Mouse (Mus musculus): Measurements from ENCODE around the gene Prx. TPM values are rescaled to one million over a fixed set of nuclear protein-coding genes. Genes with fewer than 3 reads are reported as not detected.

Prx gene
- polyA plus RNA-seq, 1 experiment from 2014 or later, result 2.0 TPM

- no peaks in the 10 kb centered on the region for H3K9me3 ChIP-seq
- H3K9ac ChIP-seq, result peak within 1 kb of the TSS; percentile 91
- WGBS, result under 1% methylated on average over 36 of the region's 36 CpGs
- ATAC-seq (ENCODE audit: extremely low read depth, insufficient number of reproducible peaks, low FRiP score, low TSS enrichment), result peak; percentile 87
- H3K36me3 ChIP-seq, result peaks cover 23% of the 10 kb centered on the region
- H3K27ac ChIP-seq (replicated peaks), result peak within 1 kb of the TSS; percentile 95
- peak within 1 kb of the TSS; percentile 77 for H3K4me2 ChIP-seq
- peaks cover 33% of the 10 kb centered on the region for H3K4me1 ChIP-seq
- H3K4me3 ChIP-seq, result peak within 1 kb of the TSS; percentile 79
- H3K27me3 ChIP-seq (replicated peaks), result no peaks in the 10 kb centered on the region
These were observed 25.8 kb upstream of the Prx start, which contains the start of gene Sertad3 for GRCm38 (mm10) chr7:27473156-27473834. TSS of gene Sertad3 (plus strand) at chr7:27473768.

- ATAC-seq (ENCODE audit: extremely low read depth, insufficient number of reproducible peaks, low FRiP score, low TSS enrichment), result no peak
- no peaks in the 10 kb centered on the region for H3K9me3 ChIP-seq
- H3K4me2 ChIP-seq, result peak overlapping the region; percentile 77
- no peaks in the 10 kb centered on the region for H3K27me3 ChIP-seq (replicated peaks)
- H3K27ac ChIP-seq (replicated peaks), result peak overlapping the region; percentile 95
- under 1% methylated on average over 34 of the region's 34 CpGs for WGBS
- peak overlapping the region; percentile 79 for H3K4me3 ChIP-seq
- H3K36me3 ChIP-seq, result peaks cover 23% of the 10 kb centered on the region
- peaks cover 35% of the 10 kb centered on the region for H3K4me1 ChIP-seq
- peak overlapping the region; percentile 91 for H3K9ac ChIP-seq
These were observed 25.2 kb upstream of the Prx start for GRCm38 (mm10) chr7:27473835-27474489.

DNA sequence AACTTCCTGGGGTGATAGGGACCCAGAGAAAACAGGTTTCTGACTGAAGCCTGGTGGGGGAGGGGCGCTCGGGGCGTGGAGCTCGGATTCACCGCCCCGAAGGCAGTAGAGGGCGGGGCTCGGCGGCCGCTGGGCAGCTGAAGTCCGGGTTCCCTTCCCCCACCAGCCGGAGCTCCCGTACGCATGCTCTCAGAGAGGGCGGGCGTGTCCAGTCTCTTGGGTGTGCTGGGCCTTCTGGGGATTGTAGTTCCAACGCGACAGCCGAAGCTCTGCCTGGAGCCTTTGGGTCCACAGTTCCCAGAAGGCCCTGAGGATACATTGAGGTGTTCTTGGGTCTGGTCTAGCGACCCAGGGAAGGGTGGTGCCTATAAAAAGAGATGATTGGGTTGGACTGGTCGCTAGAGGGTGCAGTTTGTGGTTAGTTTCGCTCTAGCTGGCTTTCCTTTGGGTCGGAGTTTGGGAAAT lies 24.6 kb upstream of the Prx start:
- Histone ChIP-seq H3K4me3 (peak overlapping the region; percentile 79), H3K4me2 (peak overlapping the region; percentile 77), H3K9ac (peak overlapping the region; percentile 91), H3K36me3 (peaks cover 23% of the 10 kb centered on the region), H3K9me3 (no peaks in the 10 kb centered on the region), H3K27me3 (replicated peaks) (no peaks in the 10 kb centered on the region), H3K27ac (replicated peaks) (peak overlapping the region; percentile 95), H3K4me1 (peaks cover 35% of the 10 kb centered on the region)
- ATAC-seq (ENCODE audit: extremely low read depth, insufficient number of reproducible peaks, low FRiP score, low TSS enrichment), result peak; percentile 82
- WGBS, result 0% methylated on average over 23 of the region's 23 CpGs

DNA sequence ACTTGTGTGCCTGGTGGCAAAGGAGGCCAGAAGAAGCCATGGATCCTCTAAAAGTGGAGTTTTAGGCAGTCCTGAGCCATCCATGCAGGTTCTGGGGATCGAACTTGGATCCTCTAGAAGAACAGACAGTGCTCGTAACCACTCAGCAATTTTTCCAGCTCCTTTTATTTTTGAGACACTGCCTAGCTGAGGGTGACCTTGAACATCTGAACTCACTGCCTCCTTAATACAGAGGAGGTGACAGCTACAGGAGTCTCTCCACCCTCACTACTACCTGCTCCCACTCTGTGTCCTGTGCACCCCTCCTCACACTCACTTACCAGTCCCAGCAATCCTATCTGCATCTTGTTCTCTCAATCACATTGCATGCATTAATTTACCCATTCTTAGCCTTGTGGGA lies 23.5 kb upstream of the Prx start:
- Histone ChIP-seq H3K4me3 (peak overlapping the region; percentile 79), H3K27ac (replicated peaks) (peak overlapping the region; percentile 68), H3K9ac (peak overlapping the region; percentile 75), H3K36me3 (peaks cover 23% of the 10 kb centered on the region), H3K9me3 (no peaks in the 10 kb centered on the region), H3K4me1 (peaks cover 37% of the 10 kb centered on the region), H3K4me2 (peak overlapping the region; percentile 77), H3K27me3 (replicated peaks) (no peaks in the 10 kb centered on the region)
- 85% methylated on average over 2 of the region's 2 CpGs for WGBS
- ATAC-seq (ENCODE audit: extremely low read depth, insufficient number of reproducible peaks, low FRiP score, low TSS enrichment), result no peak

GRCm38 (mm10) chr7:27476098-27476635 lies 23.0 kb upstream of the Prx start:
- peaks cover 43% of the 10 kb centered on the region for H3K4me1 ChIP-seq
- ATAC-seq (ENCODE audit: extremely low read depth, insufficient number of reproducible peaks, low FRiP score, low TSS enrichment), result no peak
- 91% methylated on average over 14 of the region's 14 CpGs for whole genome bisulfite sequencing
- H3K9ac ChIP-seq, result peak overlapping the region; percentile 75
- H3K9me3 ChIP-seq, result no peaks in the 10 kb centered on the region
- peak overlapping the region; percentile 79 for H3K4me3 ChIP-seq
- peaks cover 23% of the 10 kb centered on the region for H3K36me3 ChIP-seq
- H3K4me2 ChIP-seq, result peak overlapping the region; percentile 77
- H3K27me3 ChIP-seq (replicated peaks), result no peaks in the 10 kb centered on the region
- peak overlapping the region; percentile 68 for H3K27ac ChIP-seq (replicated peaks)

DNA sequence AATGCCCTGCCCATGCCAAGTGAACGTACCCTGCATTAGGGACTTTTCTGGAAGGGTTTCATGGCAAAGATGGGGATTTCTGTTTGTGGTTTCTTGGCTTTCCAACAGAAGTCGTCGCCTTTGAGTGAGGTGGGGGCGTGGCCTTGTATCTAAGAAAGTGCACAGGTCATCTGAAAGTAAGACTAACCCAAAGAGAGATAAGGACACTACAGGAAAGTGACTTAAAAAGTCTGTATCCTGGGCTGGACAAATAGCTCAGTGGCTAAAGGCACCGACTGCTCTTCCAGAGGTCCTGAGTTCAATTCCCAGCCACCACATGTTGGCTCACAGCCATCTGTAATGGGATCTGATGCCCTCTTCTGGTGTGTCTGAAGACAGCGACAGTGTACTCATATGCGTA lies 20.6 kb upstream of the Prx start:
- ATAC-seq (ENCODE audit: extremely low read depth, insufficient number of reproducible peaks, low FRiP score, low TSS enrichment), result no peak
- no peak overlapping the region for H3K4me3 ChIP-seq
- no peak overlapping the region for H3K9ac ChIP-seq
- WGBS, result 72% methylated on average over 7 of the region's 7 CpGs
- H3K4me1 ChIP-seq, result peaks cover 49% of the 10 kb centered on the region
- peak overlapping the region; percentile 13; the same call in 1 of the 2 replicates for H3K4me2 ChIP-seq
- H3K27ac ChIP-seq (replicated peaks), result no peak overlapping the region
- no peaks in the 10 kb centered on the region for H3K9me3 ChIP-seq
- peaks cover 23% of the 10 kb centered on the region for H3K36me3 ChIP-seq
- H3K27me3 ChIP-seq (replicated peaks), result no peaks in the 10 kb centered on the region

DNA sequence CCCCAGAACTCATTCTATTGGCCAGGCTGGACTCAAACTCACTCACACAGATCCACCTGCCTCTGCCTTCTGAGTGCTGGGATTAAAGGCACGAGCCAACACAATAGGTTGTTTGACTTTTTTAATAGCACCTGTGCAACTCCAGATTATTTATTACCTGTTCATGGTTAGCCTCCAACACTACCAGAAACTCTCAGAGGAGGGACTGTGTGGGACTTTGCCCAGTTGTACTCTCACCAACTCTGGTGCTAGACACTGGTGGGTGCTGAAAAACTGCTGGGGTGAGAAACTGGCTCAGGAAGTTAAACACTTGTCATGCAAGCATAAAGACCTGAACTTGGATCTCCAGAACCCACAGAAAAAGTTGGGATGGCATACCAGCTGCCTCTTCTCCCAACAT lies 19.4 kb upstream of the Prx start:
- Histone ChIP-seq H3K9ac (no peak overlapping the region), H3K27me3 (replicated peaks) (no peaks in the 10 kb centered on the region), H3K4me3 (no peak overlapping the region), H3K9me3 (no peaks in the 10 kb centered on the region), H3K4me1 (peaks cover 49% of the 10 kb centered on the region), H3K36me3 (peaks cover 23% of the 10 kb centered on the region), H3K4me2 (no peak overlapping the region), H3K27ac (replicated peaks) (no peak overlapping the region)
- ATAC-seq (ENCODE audit: extremely low read depth, insufficient number of reproducible peaks, low FRiP score, low TSS enrichment), result no peak
- WGBS, result 75% methylated on average over 1 of the region's 1 CpGs

GRCm38 (mm10) chr7:27480506-27480905 lies 18.6 kb upstream of the Prx start:
- peak overlapping the region; percentile 81 for H3K9ac ChIP-seq
- H3K4me3 ChIP-seq, result peak overlapping the region; percentile 47
- H3K36me3 ChIP-seq, result peaks cover 23% of the 10 kb centered on the region
- no peaks in the 10 kb centered on the region for H3K27me3 ChIP-seq (replicated peaks)
- H3K4me1 ChIP-seq, result peaks cover 44% of the 10 kb centered on the region
- peak overlapping the region; percentile 91 for H3K27ac ChIP-seq (replicated peaks)
- H3K4me2 ChIP-seq, result peak overlapping the region; percentile 70
- no peaks in the 10 kb centered on the region for H3K9me3 ChIP-seq
- no peak for ATAC-seq (ENCODE audit: extremely low read depth, insufficient number of reproducible peaks, low FRiP score, low TSS enrichment)
- 55% methylated on average over 3 of the region's 3 CpGs for WGBS

DNA sequence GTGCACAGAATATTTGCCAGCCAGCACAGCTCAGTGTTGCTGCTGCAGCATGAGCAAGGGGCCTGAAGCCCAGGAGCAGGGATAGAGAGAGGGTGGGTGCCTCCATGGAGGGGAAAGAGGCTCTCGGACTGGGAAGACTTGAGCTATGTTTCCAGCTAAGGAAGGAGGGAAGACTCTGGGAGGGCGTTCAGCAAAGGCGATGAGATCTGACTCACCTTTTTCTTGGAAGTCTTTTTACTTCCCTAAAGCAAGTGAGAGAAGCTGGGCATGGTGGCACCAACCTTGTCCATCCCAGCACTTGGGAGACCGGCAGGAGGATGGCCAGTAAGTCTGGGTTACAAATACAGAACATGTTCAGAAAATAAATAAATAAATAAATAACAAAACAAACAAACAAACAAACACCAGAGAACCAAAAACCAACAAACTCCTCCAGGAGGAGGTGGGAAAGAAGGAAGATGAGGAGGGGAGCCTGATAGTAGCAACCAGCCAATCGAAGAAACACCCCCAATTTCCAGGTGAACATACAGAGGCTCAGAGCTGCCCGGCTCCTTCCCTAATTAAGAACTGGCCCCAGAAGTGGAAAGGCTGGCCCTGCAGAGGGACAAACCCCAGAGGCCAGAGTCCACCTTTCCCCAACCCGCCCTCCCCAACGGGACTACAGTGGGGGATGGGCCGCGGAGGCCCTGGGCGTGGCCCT lies 18.0 kb upstream of the Prx start:
- Histone ChIP-seq H3K4me3 (peak overlapping the region; percentile 47), H3K4me1 (peaks cover 43% of the 10 kb centered on the region), H3K36me3 (peaks cover 21% of the 10 kb centered on the region), H3K9me3 (no peaks in the 10 kb centered on the region), H3K4me2 (peak overlapping the region; percentile 70), H3K27me3 (replicated peaks) (no peaks in the 10 kb centered on the region), H3K9ac (peak overlapping the region; percentile 81), H3K27ac (replicated peaks) (peak overlapping the region; percentile 91)
- ATAC-seq (ENCODE audit: extremely low read depth, insufficient number of reproducible peaks, low FRiP score, low TSS enrichment), result no peak
- 12% methylated on average over 11 of the region's 11 CpGs for WGBS

DNA sequence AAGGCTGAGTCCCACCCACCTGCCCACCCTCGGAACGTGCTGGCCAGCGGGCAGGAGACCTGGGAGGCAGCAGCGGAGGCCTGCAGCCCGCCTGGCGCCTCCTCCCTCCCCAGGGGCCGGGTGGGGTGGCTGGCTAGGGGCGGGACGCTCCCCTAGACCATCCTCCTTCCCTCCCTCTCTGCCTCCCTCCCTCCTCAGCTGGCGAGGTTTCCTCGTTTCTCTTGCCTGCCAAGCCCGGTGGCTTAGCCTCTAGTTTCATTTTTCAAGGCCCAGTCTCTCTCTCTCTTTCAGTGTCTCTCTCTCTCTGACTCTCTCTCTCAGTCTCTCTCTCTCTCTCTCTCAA lies 17.5 kb upstream of the Prx start:
- Histone ChIP-seq H3K4me1 (peaks cover 38% of the 10 kb centered on the region), H3K27me3 (replicated peaks) (no peaks in the 10 kb centered on the region), H3K36me3 (peaks cover 16% of the 10 kb centered on the region), H3K4me2 (peak overlapping the region; percentile 70), H3K4me3 (peak overlapping the region; percentile 47), H3K9me3 (no peaks in the 10 kb centered on the region), H3K9ac (peak overlapping the region; percentile 81), H3K27ac (replicated peaks) (peak overlapping the region; percentile 91)
- WGBS, result 0% methylated on average over 8 of the region's 12 CpGs
- peak; percentile 95 for ATAC-seq (ENCODE audit: extremely low read depth, insufficient number of reproducible peaks, low FRiP score, low TSS enrichment)

- Histone ChIP-seq H3K36me3 (peaks cover 4% of the 10 kb centered on the region), H3K27me3 (replicated peaks) (no peaks in the 10 kb centered on the region), H3K9me3 (no peaks in the 10 kb centered on the region), H3K4me3 (no peak overlapping the region), H3K4me2 (no peak overlapping the region), H3K9ac (no peak overlapping the region), H3K4me1 (peaks cover 36% of the 10 kb centered on the region), H3K27ac (replicated peaks) (no peak overlapping the region)
- WGBS, result 80% methylated on average over 4 of the region's 4 CpGs
- no peak for ATAC-seq (ENCODE audit: extremely low read depth, insufficient number of reproducible peaks, low FRiP score, low TSS enrichment)
These were observed 15.3 kb upstream of the Prx start for GRCm38 (mm10) chr7:27483860-27484259.
